Mouse (Mus musculus) limb, embryonic 14.5 days (tissue): ENCODE data around the gene Pitpna. TPM values are rescaled to one million over a fixed set of nuclear protein-coding genes. Genes with fewer than 3 reads are reported as not detected.
"Not testable (repeated sequence)": the region's sequence is repeated elsewhere in the genome, so short reads cannot be mapped to it uniquely, and the experiment has no call there.

Experiments used
- ATAC-seq: fragments of 200-750 bp; cut with Nextera tagmentation; 2 replicates; pipeline ENCODE4 v1.8.0; 2017; ENCODE audit warnings: low read depth, moderate number of reproducible peaks, moderate TSS enrichment; ENCODE audit not compliant: low FRiP score
- DNase-seq: peaks from one replicate; pipeline ENCODE4 v3.0.0-alpha.2; 2015; ENCODE audit warnings: low spot score
- H3K27ac ChIP-seq: fragments of 300-500 bp; sonication (generic); replicated peaks from 2 replicates; pipeline ENCODE4 v1.5.1; 2014; ENCODE audit warnings: low read depth, mild to moderate bottlenecking, low read length, moderate library complexity, mixed read lengths
- H3K27me3 ChIP-seq: fragments of 300-500 bp; sonication (generic); 2 replicates; pipeline ENCODE4 v1.6.1; 2014; ENCODE audit warnings: low read length, mixed read lengths; ENCODE audit not compliant: control insufficient read depth, insufficient read depth
- H3K36me3 ChIP-seq: fragments of 300-500 bp; sonication (generic); 2 replicates; pipeline ENCODE4 v1.6.1; 2014; ENCODE audit warnings: mild to moderate bottlenecking, low read length, moderate library complexity, mixed read lengths; ENCODE audit not compliant: control insufficient read depth, insufficient read depth
- H3K4me1 ChIP-seq: fragments of 300-500 bp; sonication (generic); 2 replicates; pipeline ENCODE4 v1.6.1; 2014; ENCODE audit warnings: antibody characterized with exemption, low read length, mixed read lengths; ENCODE audit not compliant: control insufficient read depth, insufficient read depth
- H3K4me2 ChIP-seq: fragments of 300-500 bp; sonication (generic); replicated peaks from 2 replicates; pipeline ENCODE4 v1.6.1; 2014; ENCODE audit warnings: low read depth, mild to moderate bottlenecking, low read length, moderate library complexity; ENCODE audit not compliant: severe bottlenecking
- H3K4me3 ChIP-seq: fragments of 300-500 bp; sonication (generic); replicated peaks from 2 replicates; pipeline ENCODE4 v1.5.1; 2014; ENCODE audit warnings: low read length
- H3K9ac ChIP-seq: fragments of 300-500 bp; sonication (generic); 2 replicates; pipeline ENCODE4 v1.6.1; 2014; ENCODE audit warnings: mild to moderate bottlenecking, low read depth, low read length, moderate library complexity; ENCODE audit not compliant: severe bottlenecking
- H3K9me3 ChIP-seq: fragments of 300-500 bp; sonication (generic); 2 replicates; pipeline ENCODE4 v1.6.1; 2016; ENCODE audit warnings: low read length; ENCODE audit not compliant: control insufficient read depth
- POLR2A ChIP-seq: fragments of 200-500 bp; IDR thresholded peaks from 2 replicates; pipeline ENCODE4 v1.8.0; 2012; ENCODE audit warnings: inconsistent platforms, mild to moderate bottlenecking, moderate library complexity, borderline replicate concordance; ENCODE audit not compliant: insufficient read depth, insufficient read length; ENCODE audit errors: extremely low read depth
- WGBS: fragments of 180-500 bp; shearing (Covaris S2); extraction: QIAGEN DNeasy Blood & Tissue Kit; methylation state at CpG from one replicate; pipeline ENCODE4 v1.1.7; 2014; 5-methylcytosine and 5-hydroxymethylcytosine counted together
- polyA plus RNA-seq, 2 experiments: library from polyadenylated mRNA; depleted of rRNA in 1 of 2; stranded (reverse) in 1 of 2; unstranded in 1 of 2; fragments of >200 nt; fragmentation: Nextera tagmentation in 1 of 2; extraction: Ambion mirVana in 1 of 2; gene quantifications; 2 replicates each; pipeline versions ENCODE4 v1.2.1 to v1.2.3; 2012 to 2014

Pitpna gene
- polyA plus RNA-seq, 2 experiments = 78.6 to 80.3 TPM

GRCm38 (mm10) chr11:75594431-75594830 lies 6.5 kb downstream of the Pitpna start:
- TF ChIP-seq POLR2A = no peak
- no peak overlapping the region for H3K27ac ChIP-seq
- no peak for ATAC-seq
- peaks cover 2% of the 10 kb centered on the region; the same call in 1 of the 2 replicates for H3K4me1 ChIP-seq
- H3K4me3 ChIP-seq = no peak overlapping the region
- H3K9ac ChIP-seq = no peak overlapping the region
- no peaks in the 10 kb centered on the region for H3K27me3 ChIP-seq
- WGBS = 82% methylated on average over 9 of the region's 9 CpGs
- H3K4me2 ChIP-seq = no peak overlapping the region
- no peak for DNase-seq
- H3K9me3 ChIP-seq = no peaks in the 10 kb centered on the region
- H3K36me3 ChIP-seq = peaks cover 62% of the 10 kb centered on the region

- no peaks in the 10 kb centered on the region for H3K9me3 ChIP-seq
- no peaks in the 10 kb centered on the region for H3K27me3 ChIP-seq
- peaks cover 66% of the 10 kb centered on the region for H3K36me3 ChIP-seq
- TF ChIP-seq POLR2A = no peak
- no peak for ATAC-seq
- no peak overlapping the region for H3K4me3 ChIP-seq
- no peak overlapping the region for H3K27ac ChIP-seq
- no peak for DNase-seq
- H3K9ac ChIP-seq = no peak overlapping the region
- no peak overlapping the region for H3K4me2 ChIP-seq
- 83% methylated on average over 2 of the region's 2 CpGs for WGBS
- no peaks in the 10 kb centered on the region for H3K4me1 ChIP-seq
Measured at GRCm38 (mm10) chr11:75595404-75595803, 7.5 kb downstream of the Pitpna start.

- Histone ChIP-seq H3K4me2 (no peak overlapping the region), H3K36me3 (peaks cover 70% of the 10 kb centered on the region), H3K9ac (no peak overlapping the region), H3K27ac (no peak overlapping the region), H3K4me1 (no peaks in the 10 kb centered on the region), H3K4me3 (no peak overlapping the region), H3K9me3 (no peaks in the 10 kb centered on the region), H3K27me3 (no peaks in the 10 kb centered on the region)
- TF ChIP-seq POLR2A = no peak
- no peak for ATAC-seq
- no peak for DNase-seq
- WGBS = 77% methylated on average over 7 of the region's 7 CpGs
Measured at GRCm38 (mm10) chr11:75595816-75596215, 7.9 kb downstream of the Pitpna start.

- Histone ChIP-seq H3K9ac (no peak overlapping the region; the same call in 1 of the 2 replicates), H3K27me3 (no peaks in the 10 kb centered on the region), H3K4me3 (no peak overlapping the region), H3K36me3 (peaks cover 79% of the 10 kb centered on the region), H3K27ac (no peak overlapping the region), H3K9me3 (no peaks in the 10 kb centered on the region), H3K4me2 (no peak overlapping the region), H3K4me1 (no peaks in the 10 kb centered on the region)
- DNase-seq (no peak), ATAC-seq (no peak)
- 79% methylated on average over 3 of the region's 3 CpGs for whole genome bisulfite sequencing
- no peak for TF ChIP-seq POLR2A
Measured at GRCm38 (mm10) chr11:75596726-75597255, 8.9 kb downstream of the Pitpna start.

DNA sequence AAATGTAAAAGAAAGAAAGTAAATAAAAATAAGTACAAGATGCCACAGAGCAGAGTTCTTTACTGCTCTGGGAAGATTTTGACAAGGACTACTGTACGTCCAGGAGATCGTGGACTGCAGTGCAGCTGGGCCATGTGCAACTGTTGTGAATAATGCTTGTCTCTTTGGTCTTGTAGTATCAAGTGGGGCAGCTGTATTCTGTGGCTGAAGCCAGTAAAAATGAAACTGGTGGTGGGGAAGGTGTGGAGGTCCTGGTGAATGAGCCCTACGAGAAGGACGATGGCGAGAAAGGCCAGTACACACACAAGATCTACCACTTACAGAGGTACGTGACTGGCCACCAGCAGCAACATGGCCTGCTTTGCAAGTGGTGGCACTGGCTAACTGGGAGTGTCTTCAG lies 10.1 kb downstream of the Pitpna start:
- H3K36me3 ChIP-seq = peaks cover 85% of the 10 kb centered on the region
- TF ChIP-seq POLR2A = no peak
- no peaks in the 10 kb centered on the region for H3K4me1 ChIP-seq
- no peak overlapping the region for H3K4me3 ChIP-seq
- H3K27ac ChIP-seq = no peak overlapping the region
- no peaks in the 10 kb centered on the region for H3K9me3 ChIP-seq
- H3K4me2 ChIP-seq = no peak overlapping the region
- H3K9ac ChIP-seq = no peak overlapping the region
- DNase-seq (no peak), ATAC-seq (no peak)
- WGBS = 93% methylated on average over 6 of the region's 6 CpGs
- no peaks in the 10 kb centered on the region for H3K27me3 ChIP-seq

DNA sequence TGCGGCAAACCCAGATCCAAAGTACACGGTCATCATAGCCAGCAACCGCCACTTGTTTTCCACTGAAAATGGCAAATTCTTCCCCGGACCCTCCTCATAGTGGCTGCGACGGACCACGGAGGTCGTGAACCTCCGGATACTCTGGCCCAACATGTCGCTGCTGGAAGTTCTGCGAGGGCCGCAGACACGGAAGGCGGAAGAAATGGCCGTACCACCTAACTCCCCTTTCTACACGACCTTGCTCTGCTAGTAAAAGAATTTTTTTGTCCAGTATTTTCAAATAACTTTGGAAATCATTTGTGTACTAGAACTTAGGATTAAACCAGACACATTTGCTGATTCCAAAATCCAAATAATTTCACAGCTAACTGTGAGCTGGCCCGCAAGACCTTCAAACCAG lies 11.9 kb downstream of the Pitpna start:
- not testable (repeated sequence) for ATAC-seq, H3K9me3 ChIP-seq, H3K4me1 ChIP-seq, H3K27ac ChIP-seq, H3K4me2 ChIP-seq, H3K9ac ChIP-seq, H3K27me3 ChIP-seq, DNase-seq, H3K4me3 ChIP-seq
- H3K36me3 ChIP-seq = peaks cover 81% of the 10 kb centered on the region
- WGBS = 92% methylated on average over 16 of the region's 17 CpGs
